Mouse (Mus musculus) heart, embryonic 13.5 days (tissue): ENCODE data around the gene Plek2. TPM values are rescaled to one million over a fixed set of nuclear protein-coding genes. Genes with fewer than 3 reads are reported as not detected.

Experiments
- ATAC-seq: fragments of 200-750 bp; cut with Nextera tagmentation; 2 replicates; pipeline ENCODE4 v1.8.0; 2017; ENCODE audit warnings: moderate TSS enrichment; ENCODE audit not compliant: insufficient number of reproducible peaks, low FRiP score, low TSS enrichment; ENCODE audit errors: extremely low read depth
- H3K27ac ChIP-seq: fragments of 300-500 bp; sonication (generic); replicated peaks from 2 replicates; pipeline ENCODE4 v1.5.1; 2015; ENCODE audit warnings: moderate library complexity, mild to moderate bottlenecking, inconsistent platforms
- H3K27me3 ChIP-seq: fragments of 300-500 bp; sonication (generic); replicated peaks from 2 replicates; pipeline ENCODE4 v1.6.1; 2015; ENCODE audit warnings: mild to moderate bottlenecking, inconsistent platforms
- H3K36me3 ChIP-seq: fragments of 300-500 bp; sonication (generic); 2 replicates; pipeline ENCODE4 v1.6.1; 2015; ENCODE audit warnings: mild to moderate bottlenecking, inconsistent platforms
- H3K4me1 ChIP-seq: fragments of 300-500 bp; sonication (generic); 2 replicates; pipeline ENCODE4 v1.6.1; 2015; ENCODE audit warnings: inconsistent platforms
- H3K4me2 ChIP-seq: fragments of 300-500 bp; sonication (generic); 2 replicates; pipeline ENCODE4 v1.6.1; 2015; ENCODE audit warnings: inconsistent platforms, mild to moderate bottlenecking, moderate library complexity
- H3K4me3 ChIP-seq: fragments of 300-500 bp; sonication (generic); 2 replicates; pipeline ENCODE4 v1.5.1; 2015; ENCODE audit warnings: moderate library complexity, mild to moderate bottlenecking, inconsistent platforms
- H3K9ac ChIP-seq: fragments of 300-500 bp; sonication (generic); 2 replicates; pipeline ENCODE4 v1.6.1; 2015; ENCODE audit warnings: inconsistent platforms, mild to moderate bottlenecking, moderate library complexity
- H3K9me3 ChIP-seq: fragments of 300-500 bp; sonication (generic); 2 replicates; pipeline ENCODE4 v1.6.1; 2016; ENCODE audit warnings: inconsistent platforms
- WGBS: fragments of 180-500 bp; shearing (Covaris S2); methylation state at CpG from one replicate; pipeline ENCODE4 v1.1.7; 2015; ENCODE audit warnings: mixed read lengths; 5-methylcytosine and 5-hydroxymethylcytosine counted together
- polyA plus RNA-seq: library from polyadenylated mRNA; unstranded; fragments of >200 nt; fragmentation: Nextera tagmentation; extraction: Ambion mirVana; gene quantifications from 2 replicates; pipeline ENCODE4 v1.2.1, GENCODE M21; 2015

Plek2 gene
- polyA plus RNA-seq: 6.2 and 7.7 TPM in 2 replicates

DNA sequence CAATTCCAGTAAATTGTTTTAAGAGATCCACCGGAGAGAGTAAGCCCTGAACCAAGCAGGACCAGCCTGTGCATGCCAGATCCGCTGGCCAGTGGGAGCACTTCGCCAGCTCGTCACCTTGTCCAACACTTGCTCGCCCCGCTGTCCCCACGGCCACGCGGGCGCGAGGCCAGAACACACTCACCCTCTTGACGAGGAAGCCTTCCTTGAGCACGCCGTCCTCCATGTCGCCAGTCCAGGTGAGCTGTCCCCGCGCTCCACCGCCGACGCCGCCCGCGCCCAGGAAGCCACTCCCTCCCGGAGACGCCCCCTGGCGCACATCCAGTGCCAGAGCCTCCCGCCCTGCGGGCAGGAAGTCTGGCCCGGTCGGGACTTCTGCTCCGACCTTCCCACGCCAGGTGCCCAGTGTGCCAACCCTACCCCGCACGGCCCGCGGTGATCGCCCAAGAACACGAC is at the start of gene Plek2:
Gene Plek2, minus strand, starts transcription at position 258 of the 456 bp plus-strand sequence.
- 3% methylated on average over 37 of the region's 38 CpGs for WGBS
- ATAC-seq: peak; percentile 29
- Histone ChIP-seq H3K27me3 (peaks cover 49% of the 10 kb centered on the region), H3K36me3 (no peaks in the 10 kb centered on the region), H3K9me3 (peaks cover 6% of the 10 kb centered on the region), H3K27ac (no peak within 1 kb of the TSS), H3K4me2 (peak within 1 kb of the TSS; percentile 92), H3K4me3 (peak within 1 kb of the TSS; percentile 60), H3K9ac (peak within 1 kb of the TSS; percentile 78), H3K4me1 (peaks cover 25% of the 10 kb centered on the region)

DNA sequence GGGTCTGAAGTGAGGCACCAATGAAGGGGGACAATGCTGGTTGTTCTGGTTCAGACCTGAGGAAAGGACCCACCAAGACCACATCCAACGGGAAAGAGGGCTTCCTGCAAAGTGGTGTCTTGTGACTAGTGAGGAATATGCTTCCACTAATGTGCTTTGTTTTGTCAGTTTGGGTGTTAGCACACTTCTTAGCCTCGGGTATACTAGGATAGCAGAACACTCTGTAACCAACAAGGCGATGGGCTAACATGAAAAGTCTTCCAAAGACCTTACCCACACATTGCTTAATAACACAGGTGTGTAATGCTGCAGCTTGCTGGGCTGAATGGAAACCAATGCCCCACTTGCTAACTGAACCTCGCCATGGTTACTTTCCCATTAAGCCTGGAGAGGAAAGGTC is 49.6 kb upstream of the Plek2 start:
- Histone ChIP-seq H3K27ac (no peak overlapping the region), H3K9ac (no peak overlapping the region), H3K4me3 (no peak overlapping the region), H3K4me1 (peaks cover 8% of the 10 kb centered on the region; the same call in 1 of the 2 replicates), H3K27me3 (no peaks in the 10 kb centered on the region), H3K9me3 (peaks cover 23% of the 10 kb centered on the region), H3K36me3 (no peaks in the 10 kb centered on the region), H3K4me2 (no peak overlapping the region)
- no peak for ATAC-seq
- WGBS: 67% methylated on average over 4 of the region's 4 CpGs

DNA sequence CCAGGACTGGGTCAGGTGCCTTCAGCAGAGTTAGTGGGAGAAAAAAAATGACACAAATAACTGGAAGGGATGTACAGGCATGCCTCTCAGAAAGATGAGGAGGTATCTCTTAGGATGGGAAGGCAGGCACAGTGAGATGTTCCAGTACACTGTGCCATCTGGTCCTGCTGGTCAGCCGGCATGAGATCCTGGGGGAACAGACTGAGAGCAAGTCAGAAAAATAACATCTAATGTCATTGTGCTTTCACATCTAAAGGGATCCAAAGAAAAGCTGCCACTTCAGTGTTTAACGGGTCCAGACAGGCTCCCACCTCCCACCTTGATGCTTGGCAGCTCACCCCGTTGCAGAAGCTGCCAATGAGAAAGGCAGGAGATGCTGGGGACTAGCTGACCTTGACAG is 45.7 kb upstream of the Plek2 start:
- WGBS: 48% methylated on average over 3 of the region's 3 CpGs
- Histone ChIP-seq H3K4me1 (peaks cover 9% of the 10 kb centered on the region; the same call in 1 of the 2 replicates), H3K4me2 (peak overlapping the region; percentile 30)

DNA sequence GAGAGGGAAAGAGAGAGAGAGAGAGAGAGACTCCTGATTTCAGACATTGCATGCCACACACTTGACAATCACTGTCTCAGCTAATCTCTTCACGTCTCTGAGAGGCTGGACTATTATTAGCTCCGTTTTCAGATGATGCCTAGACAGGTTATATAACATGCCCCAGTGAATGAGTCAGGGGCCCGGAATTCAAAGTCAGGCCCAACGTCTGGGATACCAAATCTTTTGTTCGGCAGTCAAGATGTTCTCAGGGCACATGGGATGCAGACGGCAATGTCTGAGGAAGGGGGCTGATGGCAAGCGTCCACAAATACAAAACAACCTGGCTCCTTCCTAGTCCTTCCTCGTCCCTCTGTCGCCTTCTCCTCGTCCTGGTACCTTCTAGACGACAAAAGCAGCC is 45.3 kb upstream of the Plek2 start:
- H3K9ac ChIP-seq: 0 out of 2 replicates have a peak overlapping the region, but pooled peaks have one; percentile 24
- peak overlapping the region; percentile 48; the same call in 1 of the 2 replicates for H3K27ac ChIP-seq
- H3K4me1 ChIP-seq: peaks cover 9% of the 10 kb centered on the region; the same call in 1 of the 2 replicates
- no peaks in the 10 kb centered on the region for H3K27me3 ChIP-seq
- H3K36me3 ChIP-seq: no peaks in the 10 kb centered on the region
- WGBS: 29% methylated on average over 11 of the region's 11 CpGs
- peaks cover 17% of the 10 kb centered on the region for H3K9me3 ChIP-seq
- H3K4me2 ChIP-seq: peak overlapping the region; percentile 30
- ATAC-seq: no peak
- H3K4me3 ChIP-seq: no peak overlapping the region

More for the DNA sequence above, 45.7 kb upstream of the Plek2 start:
- Histone ChIP-seq H3K27ac (peak overlapping the region; percentile 48; the same call in 1 of the 2 replicates), H3K9me3 (peaks cover 21% of the 10 kb centered on the region), H3K9ac (0 out of 2 replicates have a peak overlapping the region, but pooled peaks have one; percentile 24), H3K27me3 (no peaks in the 10 kb centered on the region), H3K4me3 (no peak overlapping the region), H3K36me3 (no peaks in the 10 kb centered on the region)
- no peak for ATAC-seq

DNA sequence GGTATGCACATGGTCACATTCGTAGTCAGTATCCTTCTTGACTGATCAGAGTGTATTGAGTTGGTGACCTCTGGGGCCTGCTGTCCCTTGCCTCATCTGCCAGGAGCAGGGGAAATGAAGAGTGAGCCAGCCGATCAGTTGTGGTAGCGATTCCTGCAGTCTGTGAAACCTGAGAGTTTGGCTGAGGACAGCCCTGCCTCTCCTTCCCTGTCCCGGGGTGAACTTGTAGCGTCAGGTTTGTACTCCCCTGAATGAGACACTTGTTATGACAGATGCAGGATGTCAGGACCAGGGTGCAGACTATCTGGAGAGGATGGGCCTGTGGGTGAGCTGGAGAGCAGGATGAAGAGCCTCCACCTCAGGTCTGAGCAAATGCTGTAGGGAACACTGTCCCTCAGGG is 40.9 kb upstream of the Plek2 start:
- H3K4me3 ChIP-seq: no peak overlapping the region
- peaks cover 9% of the 10 kb centered on the region; the same call in 1 of the 2 replicates for H3K4me1 ChIP-seq
- no peaks in the 10 kb centered on the region; the same call in 1 of the 2 replicates for H3K27me3 ChIP-seq
- ATAC-seq: no peak
- H3K9ac ChIP-seq: no peak overlapping the region
- no peaks in the 10 kb centered on the region for H3K9me3 ChIP-seq
- 52% methylated on average over 5 of the region's 5 CpGs for WGBS
- H3K36me3 ChIP-seq: no peaks in the 10 kb centered on the region
- H3K4me2 ChIP-seq: no peak overlapping the region
- no peak overlapping the region for H3K27ac ChIP-seq

DNA sequence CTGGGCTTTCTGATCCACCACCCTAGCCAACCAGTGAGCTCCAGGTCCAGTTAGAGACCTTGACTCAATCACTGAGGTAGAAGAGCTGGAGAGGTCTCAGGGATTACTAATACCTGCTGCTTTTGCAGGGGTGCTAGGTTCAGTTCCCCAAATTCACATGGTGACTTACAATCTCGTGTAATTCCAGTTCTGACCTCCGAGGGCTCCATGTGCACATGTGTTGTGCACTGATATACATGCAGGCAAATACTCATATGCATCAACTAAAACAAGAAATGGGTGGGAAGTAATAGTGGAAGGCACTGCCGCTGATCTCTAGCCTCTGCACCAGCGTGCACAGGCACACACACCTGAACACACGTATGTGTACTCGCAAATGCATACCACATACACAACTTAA is 40.4 kb upstream of the Plek2 start:
- no peaks in the 10 kb centered on the region for H3K9me3 ChIP-seq
- H3K4me2 ChIP-seq: no peak overlapping the region
- peaks cover 6% of the 10 kb centered on the region; the same call in 1 of the 2 replicates for H3K4me1 ChIP-seq
- H3K27ac ChIP-seq: no peak overlapping the region
- 74% methylated on average over 6 of the region's 6 CpGs for WGBS
- no peak overlapping the region for H3K4me3 ChIP-seq
- no peaks in the 10 kb centered on the region for H3K36me3 ChIP-seq
- H3K27me3 ChIP-seq: no peaks in the 10 kb centered on the region; the same call in 1 of the 2 replicates
- no peak for ATAC-seq
- no peak overlapping the region for H3K9ac ChIP-seq

DNA sequence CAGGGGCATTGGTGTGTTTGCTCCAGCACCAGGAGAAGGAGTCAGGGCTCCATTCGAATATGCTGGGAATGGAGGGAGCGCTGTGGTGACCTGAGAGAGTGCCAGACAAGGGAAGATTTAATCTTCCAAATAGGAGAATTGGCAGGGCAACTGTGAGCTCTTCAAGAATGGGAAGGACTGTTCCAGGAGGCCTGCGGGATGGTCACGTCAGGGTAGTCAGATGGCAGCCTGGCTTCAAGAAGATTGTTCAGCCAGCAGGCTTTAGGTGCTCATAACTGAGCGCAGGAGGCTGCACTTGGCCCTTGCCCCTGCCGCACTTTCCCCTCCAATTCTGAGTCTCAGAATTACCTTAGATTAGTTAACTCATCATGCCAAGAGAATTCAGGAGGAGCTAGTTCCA is 36.2 kb upstream of the Plek2 start:
- no peaks in the 10 kb centered on the region for H3K4me1 ChIP-seq
- no peak overlapping the region for H3K4me2 ChIP-seq
- no peak overlapping the region for H3K9ac ChIP-seq
- no peaks in the 10 kb centered on the region for H3K9me3 ChIP-seq
- WGBS: 81% methylated on average over 6 of the region's 6 CpGs
- H3K27ac ChIP-seq: no peak overlapping the region
- ATAC-seq: no peak
- no peaks in the 10 kb centered on the region; the same call in 1 of the 2 replicates for H3K27me3 ChIP-seq
- H3K36me3 ChIP-seq: no peaks in the 10 kb centered on the region
- no peak overlapping the region for H3K4me3 ChIP-seq

DNA sequence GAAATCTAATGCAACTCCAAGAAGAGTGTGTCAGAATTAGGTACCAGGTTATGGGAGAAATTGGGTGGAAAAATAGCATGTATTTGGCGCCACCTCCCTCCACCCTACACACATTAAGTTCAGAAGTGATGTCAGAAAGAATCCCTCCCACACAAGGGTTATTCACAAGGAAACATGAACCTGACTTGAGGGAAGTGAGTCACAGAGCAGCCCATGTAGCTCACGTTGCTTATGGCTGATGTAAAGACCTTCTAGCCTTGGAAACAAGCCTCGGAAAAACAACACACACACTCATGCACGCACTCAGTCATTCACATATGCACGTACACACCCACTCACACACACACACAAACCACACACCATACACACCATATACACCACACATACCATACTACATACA is 33.3 kb upstream of the Plek2 start:
- Histone ChIP-seq H3K9ac (no peak overlapping the region), H3K4me1 (peaks cover 8% of the 10 kb centered on the region), H3K27ac (no peak overlapping the region), H3K36me3 (no peaks in the 10 kb centered on the region), H3K27me3 (no peaks in the 10 kb centered on the region; the same call in 1 of the 2 replicates), H3K4me3 (no peak overlapping the region), H3K4me2 (no peak overlapping the region), H3K9me3 (no peaks in the 10 kb centered on the region)
- WGBS: 72% methylated on average over 5 of the region's 5 CpGs
- no peak for ATAC-seq

DNA sequence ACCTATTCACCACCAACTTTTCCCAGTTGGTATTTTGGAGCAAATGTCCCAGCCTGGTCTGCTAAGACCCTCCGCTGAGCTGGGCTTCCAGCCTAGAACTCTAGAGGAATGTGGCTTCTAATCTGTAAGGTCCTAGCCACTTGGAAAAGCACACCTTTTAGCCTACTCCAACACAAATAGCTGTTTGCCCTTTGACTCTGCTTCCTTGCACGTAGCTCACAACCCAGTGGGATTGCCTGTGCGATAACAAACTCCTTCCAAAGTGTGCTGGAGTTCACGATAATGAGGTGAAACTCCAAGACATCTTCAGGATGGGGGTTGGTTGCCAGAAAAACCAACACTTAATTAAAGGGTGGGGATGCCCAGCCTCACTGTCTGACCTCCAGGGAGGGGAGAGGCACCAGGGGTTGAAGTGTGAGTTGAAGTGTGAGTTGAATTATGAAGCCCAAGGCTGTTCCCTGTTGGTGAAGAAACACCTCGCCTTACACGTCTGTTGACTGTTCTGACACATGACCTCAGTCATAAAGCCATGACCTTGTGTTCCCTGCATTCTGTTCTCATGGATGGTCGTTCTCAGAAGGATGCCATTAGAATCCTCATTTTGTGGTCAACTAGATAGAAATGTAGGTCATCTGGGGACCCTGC is 32.8 kb upstream of the Plek2 start:
- Histone ChIP-seq H3K4me3 (no peak overlapping the region), H3K27ac (no peak overlapping the region), H3K27me3 (no peaks in the 10 kb centered on the region; the same call in 1 of the 2 replicates), H3K9me3 (no peaks in the 10 kb centered on the region), H3K9ac (no peak overlapping the region), H3K4me2 (no peak overlapping the region), H3K36me3 (no peaks in the 10 kb centered on the region), H3K4me1 (peaks cover 8% of the 10 kb centered on the region)
- ATAC-seq: no peak
- 56% methylated on average over 7 of the region's 7 CpGs for WGBS

DNA sequence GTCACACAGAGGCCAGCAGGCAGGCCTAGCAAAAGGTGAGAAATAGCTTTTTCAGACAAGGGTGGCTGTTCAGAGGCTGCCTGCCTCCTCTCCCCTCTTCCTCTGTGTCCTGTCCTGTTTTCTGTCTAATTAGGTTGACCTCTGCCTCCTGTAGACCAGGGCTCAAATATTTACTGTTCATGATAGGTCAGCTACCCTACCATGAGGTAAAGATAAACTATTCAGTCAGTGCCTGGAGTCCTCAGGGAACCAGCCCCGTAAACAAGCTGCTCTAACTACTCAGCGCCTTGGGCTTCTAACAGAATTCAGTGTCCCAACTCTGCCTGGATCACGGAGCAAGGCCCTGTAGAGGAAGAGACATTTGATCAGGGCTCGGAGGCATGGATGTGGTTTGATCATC is 29.7 kb upstream of the Plek2 start:
- H3K4me2 ChIP-seq: no peak overlapping the region
- 56% methylated on average over 4 of the region's 4 CpGs for WGBS
- no peak for ATAC-seq
- H3K36me3 ChIP-seq: no peaks in the 10 kb centered on the region
- H3K27ac ChIP-seq: 0 out of 2 replicates have a peak overlapping the region, but pooled peaks have one; percentile 24
- H3K9ac ChIP-seq: no peak overlapping the region
- peaks cover 15% of the 10 kb centered on the region for H3K4me1 ChIP-seq
- no peaks in the 10 kb centered on the region for H3K9me3 ChIP-seq
- H3K4me3 ChIP-seq: no peak overlapping the region
- peaks cover 5% of the 10 kb centered on the region for H3K27me3 ChIP-seq

DNA sequence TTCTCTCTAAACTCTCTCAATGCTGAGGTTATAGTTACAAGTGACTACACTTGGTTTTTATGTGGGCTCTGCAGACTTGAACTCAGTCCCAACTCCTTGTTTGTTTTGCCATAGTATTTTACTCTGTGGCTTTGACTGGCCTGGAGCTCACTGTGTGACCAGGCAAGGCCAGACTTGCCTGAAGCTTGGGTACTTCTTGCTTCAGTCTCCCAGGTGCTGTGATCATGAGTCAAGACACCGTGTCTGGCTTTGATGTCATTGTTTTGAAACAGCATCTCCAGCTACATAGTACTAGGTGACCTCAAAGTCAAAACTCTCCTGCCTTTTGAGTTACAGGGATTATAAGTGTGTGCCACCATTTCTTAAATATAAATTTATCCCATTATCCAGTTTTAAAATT is 23.1 kb upstream of the Plek2 start:
- 71% methylated on average over 1 of the region's 1 CpGs for WGBS
- Histone ChIP-seq H3K4me2 (no peak overlapping the region), H3K4me3 (no peak overlapping the region), H3K36me3 (no peaks in the 10 kb centered on the region), H3K27me3 (peaks cover 8% of the 10 kb centered on the region), H3K9me3 (no peaks in the 10 kb centered on the region), H3K4me1 (peaks cover 7% of the 10 kb centered on the region; the same call in 1 of the 2 replicates), H3K9ac (no peak overlapping the region), H3K27ac (no peak overlapping the region)
- ATAC-seq: no peak

DNA sequence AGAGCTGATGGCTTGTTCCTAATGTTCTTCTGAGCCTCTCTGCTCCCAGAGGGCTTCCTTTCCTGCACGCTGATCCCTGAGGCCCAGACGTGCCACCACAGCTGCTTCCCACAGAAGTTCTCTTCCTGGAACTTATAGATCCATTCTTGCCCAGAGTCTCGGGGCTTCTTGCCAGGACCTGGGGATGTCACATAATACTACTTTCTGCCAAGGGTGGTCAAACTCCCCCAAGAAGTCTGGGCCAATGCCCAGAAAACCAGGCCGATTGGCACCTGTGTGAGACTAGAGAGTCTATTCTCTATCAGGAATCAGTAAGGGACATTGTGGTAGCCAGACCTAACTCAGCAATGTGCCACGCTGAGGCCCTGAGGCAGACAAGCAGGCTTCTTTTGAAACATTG is 20.5 kb upstream of the Plek2 start:
- Histone ChIP-seq H3K9ac (no peak overlapping the region), H3K36me3 (no peaks in the 10 kb centered on the region), H3K9me3 (no peaks in the 10 kb centered on the region), H3K4me1 (no peaks in the 10 kb centered on the region), H3K27ac (no peak overlapping the region), H3K4me2 (no peak overlapping the region), H3K27me3 (peaks cover 8% of the 10 kb centered on the region), H3K4me3 (no peak overlapping the region)
- WGBS: 73% methylated on average over 5 of the region's 5 CpGs
- no peak for ATAC-seq
